Mouse (Mus musculus) left cerebral cortex, adult 11 months (tissue): ENCODE data around the gene Bckdha.
A peak's percentile ranks its signal among the peaks of the same experiment; 100 is the strongest.

Experiments used
- DNase-seq: peaks from one replicate; pipeline ENCODE4 v3.0.0; 2022; ENCODE audit warnings: low spot score

Gene Bckdha

DNA sequence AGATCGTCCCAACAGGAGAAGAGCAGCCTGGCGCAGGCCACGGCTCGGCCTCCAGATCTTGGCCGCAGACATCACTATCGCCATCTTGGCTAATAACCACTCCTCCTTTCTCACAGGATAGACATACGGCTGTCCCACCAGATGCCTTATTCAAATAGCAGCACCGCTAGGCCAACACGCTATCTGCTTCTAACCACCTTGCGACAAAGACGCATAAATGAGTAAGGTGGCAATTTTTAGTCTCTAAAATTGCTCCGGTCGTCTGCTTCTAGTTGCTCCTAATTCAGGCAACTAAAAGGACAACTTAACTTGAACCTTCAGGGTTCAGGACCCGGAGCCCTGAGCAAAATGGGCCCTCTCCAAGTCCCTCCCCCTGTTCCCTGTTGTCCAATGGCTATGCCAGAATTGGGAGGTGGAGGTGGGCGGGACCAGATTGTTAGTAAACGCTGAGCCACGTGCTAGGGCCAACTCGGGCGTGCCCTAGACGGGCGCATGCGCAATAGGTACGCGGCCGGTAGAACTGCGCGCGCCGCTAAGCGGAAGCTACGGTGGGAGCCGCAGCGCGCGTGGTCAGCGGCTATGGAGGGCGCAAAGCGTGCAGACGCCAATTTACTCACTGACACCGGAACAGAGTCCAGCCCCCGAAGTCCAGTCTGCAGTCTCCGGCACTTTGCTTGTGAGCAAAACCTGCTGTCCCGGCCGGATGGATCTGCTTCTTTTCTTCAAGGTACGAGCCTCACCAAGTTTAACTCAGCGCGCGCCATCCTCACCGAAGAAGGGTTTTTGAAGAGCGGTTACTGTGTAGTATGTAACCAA is at the start of gene Bckdha, which contains the start of gene Exosc5:
Gene Bckdha (minus strand): TSS at position 325 of the 816 bp plus-strand sequence.
Gene Exosc5 (plus strand): TSS at position 508 of the 816 bp plus-strand sequence.
- peak; percentile 99 for DNase-seq

DNA sequence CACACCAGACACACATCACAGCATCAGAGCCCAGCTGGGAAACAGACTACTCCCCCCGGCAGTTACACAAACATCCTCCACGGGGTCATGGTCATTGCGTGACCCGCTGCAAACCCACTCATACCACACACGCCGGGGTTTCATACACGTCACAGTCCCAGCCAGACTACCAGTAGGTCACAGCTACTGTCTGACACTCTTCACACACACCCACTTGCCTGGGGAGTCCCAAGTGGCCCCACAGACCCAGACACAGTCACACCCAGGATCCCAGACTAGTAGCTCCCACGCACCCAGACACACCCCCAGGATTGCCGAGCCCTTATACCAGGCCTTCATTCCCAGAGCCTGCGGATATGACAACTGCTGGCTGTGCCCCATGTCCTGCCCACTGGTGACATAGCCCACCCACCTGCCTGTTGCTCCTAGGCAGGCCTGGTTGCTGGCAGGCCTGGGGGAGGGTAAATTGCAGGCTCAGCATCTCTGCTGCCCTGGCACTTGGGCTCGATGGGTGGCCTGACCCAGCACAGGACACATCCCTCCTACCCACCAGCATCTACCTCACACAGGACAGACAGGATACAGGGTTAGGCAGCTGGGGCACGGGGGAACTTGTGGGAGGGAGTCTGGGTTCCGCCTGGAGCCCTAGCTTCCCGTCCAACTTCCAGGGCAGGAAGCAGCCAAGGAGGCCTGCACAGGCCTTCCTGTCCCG is 49.0 kb upstream of the Bckdha start:
- DNase-seq = no peak

GRCm38 (mm10) chr7:25706578-25707170 is 47.9 kb upstream of the Bckdha start:
- DNase-seq = no peak

DNA sequence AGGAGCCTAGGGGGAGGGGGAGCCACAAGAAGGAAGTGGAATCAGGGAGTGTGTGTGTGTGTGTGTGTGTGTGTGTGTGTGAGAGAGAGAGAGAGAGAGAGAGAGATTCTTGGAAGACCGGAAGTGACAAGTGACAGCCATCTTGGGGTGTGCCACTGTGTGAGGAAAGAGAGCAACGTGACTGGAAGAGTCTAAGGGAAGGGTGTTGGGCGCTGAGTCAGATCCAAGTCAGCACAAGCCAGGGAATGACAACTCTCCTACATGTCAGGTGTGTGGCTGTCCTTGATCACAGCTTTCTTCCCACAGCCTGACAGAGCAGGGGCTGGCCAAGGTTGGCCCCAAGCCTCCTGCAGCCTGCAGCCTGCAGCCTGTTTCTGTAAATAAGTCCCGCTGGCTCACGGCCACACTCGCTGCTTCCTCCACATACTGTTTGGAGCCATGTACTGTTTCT is 47.0 kb upstream of the Bckdha start:
- no peak for DNase-seq

DNA sequence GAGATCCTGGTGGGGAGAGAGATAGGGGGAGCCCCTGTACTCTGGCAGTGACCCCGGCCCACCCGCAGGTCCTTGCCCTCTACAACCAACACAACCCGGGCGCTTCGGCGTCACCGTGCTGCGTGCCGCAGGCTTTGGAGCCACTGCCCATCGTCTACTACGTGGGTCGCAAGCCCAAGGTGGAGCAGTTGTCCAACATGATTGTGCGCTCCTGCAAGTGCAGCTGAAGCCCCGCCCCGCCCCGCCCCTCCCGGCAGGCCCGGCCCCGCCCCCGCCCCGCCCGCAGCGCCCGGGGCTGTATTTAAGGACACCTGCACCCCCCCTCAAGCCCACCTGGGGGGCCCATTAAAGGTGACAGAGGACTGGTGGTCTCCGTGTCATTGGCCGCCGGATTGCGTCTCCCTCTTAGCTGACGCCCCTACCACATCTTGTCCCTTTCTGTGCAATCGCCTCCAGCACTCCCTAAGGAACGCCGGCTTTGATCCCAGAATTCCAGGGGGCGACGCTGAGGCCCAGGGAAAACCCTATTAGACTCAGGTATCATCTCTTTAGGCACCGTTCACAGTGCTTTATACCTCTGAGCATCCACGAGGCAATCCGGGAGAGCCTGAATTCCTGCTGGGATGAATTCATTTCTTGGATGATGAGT is 46.1 kb upstream of the Bckdha start:
- DNase-seq = no peak

GRCm38 (mm10) chr7:25703793-25704494 is 45.2 kb upstream of the Bckdha start:
- no peak for DNase-seq

DNA sequence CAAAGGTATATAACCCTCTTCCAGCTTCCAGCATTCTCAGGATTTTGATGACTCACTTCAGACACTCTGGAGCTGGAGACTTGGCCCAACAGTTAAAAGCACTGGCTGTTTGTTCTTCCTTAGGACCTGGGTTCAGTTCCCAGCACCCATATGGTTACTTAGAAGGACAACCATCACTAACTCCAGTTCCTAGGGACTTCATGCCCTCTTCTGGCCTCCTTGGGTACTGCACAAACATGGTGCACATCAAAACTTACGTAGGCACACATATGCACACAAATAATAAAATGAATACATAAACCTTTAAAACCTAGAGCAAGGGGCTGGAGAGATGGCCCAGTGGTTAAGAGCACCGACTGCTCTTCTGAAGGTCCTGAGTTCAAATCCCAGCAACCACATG is 43.6 kb upstream of the Bckdha start:
- DNase-seq = no peak

DNA sequence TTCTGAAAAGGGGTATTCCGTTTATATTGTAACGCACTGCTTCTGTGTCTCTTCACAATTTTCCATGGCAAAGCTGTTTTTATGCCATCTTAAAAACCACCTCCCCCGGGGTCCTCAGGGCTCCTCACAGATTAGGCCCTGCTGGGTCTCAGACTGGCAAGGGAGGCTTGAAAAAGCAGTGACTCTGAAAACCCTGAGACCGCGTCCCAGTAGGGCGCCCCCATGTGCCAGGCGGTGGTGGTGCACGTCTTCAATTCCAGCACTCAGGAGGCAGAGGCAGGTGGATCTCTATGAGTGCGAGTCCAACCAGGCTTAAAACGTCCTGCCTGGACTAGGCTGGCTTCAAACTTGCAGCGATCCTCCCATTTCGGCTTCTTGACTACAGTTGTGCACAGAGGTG is 42.0 kb upstream of the Bckdha start:
- no peak for DNase-seq

GRCm38 (mm10) chr7:25699851-25700250 is 41.1 kb upstream of the Bckdha start:
- no peak for DNase-seq

GRCm38 (mm10) chr7:25694104-25694503 is 35.3 kb upstream of the Bckdha start:
- DNase-seq = no peak

- no peak for DNase-seq
These were observed 31.3 kb upstream of the Bckdha start for GRCm38 (mm10) chr7:25690051-25690450.

DNA sequence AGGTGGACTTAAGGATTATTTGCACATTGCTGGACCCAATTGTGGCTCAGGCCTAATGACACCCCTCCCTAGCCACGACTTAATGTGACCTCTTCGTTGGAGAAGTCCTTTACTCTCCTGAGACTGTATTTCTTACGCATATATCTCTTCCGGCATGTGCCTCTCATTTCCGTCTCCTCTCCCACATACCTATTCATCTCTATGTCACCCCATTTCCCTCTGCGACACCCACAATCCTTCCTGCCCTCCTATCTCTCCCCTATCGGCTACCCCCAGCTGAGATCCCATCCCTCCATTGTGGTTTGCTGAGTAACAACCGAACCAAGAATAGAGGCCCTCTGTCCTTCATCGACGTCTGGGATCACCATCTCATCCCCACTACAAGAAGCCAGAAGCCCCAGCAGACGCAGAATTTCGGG is 30.8 kb upstream of the Bckdha start:
- no peak for DNase-seq

DNA sequence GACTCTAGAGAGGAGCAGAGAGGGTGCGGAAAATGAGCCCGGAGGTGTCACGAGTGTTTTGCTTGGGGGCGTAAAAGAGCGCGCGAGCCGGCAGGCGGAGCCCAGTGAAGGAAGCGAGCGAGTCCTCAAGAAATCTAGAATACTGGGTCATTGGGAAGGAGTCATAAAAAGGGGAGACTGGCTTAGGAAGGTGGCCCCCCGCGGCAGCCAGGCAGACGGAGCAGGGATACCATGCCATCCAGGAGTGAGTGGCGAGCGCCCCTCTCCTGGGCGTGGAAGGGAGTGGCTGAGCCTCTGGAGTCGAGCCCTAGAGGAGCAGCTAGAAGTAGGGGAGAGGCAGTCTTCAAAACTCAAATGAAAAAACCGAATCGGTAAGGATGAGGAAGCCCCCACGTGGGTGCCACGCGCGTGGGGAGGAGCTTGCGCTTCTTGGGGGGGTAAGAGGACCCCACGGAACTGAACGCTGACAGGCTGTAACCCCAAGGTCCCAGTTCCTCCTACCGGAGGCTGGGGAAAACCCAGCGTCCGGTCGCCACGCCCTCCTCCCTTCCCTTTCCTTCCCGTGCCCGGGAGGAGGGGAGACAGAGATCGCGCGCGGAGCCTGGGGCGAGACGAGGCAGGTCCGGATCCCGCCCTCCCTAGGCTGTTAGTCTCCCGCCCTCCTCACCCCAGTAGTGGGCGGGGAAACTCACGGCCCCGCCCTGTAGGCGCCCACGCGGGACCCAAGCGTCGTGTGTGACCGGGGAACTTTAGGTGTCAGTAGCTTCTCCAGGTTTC is 30.2 kb upstream of the Bckdha start:
- no peak for DNase-seq

- no peak for DNase-seq
These were observed 29.1 kb upstream of the Bckdha start for GRCm38 (mm10) chr7:25687811-25688401.

GRCm38 (mm10) chr7:25686680-25687531 is 28.1 kb upstream of the Bckdha start, which contains the start of gene Tgfb1:
TSS of gene Tgfb1 (plus strand) at chr7:25687002.
- DNase-seq = no peak

GRCm38 (mm10) chr7:25685926-25686470 is 27.2 kb upstream of the Bckdha start:
- no peak for DNase-seq

DNA sequence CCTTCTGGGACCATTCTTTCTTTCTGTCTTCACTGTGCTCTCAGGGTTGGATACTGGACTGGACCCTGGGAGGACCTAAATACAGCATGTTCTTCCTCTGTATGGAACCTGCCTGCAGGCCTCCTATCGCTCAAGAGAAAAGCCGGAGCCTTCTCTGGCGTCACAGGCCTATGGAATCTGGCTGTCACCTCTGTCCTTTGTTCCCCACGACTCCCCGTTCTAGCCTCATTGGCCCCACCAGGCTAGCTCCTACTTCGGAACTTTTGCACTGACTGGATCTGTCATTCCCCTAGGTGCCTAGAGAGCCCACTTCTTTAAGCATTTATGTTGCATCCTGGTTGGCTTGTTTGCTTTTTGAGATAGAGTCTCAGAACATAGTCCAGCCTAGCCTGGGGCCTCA is 25.9 kb upstream of the Bckdha start:
- no peak for DNase-seq

DNA sequence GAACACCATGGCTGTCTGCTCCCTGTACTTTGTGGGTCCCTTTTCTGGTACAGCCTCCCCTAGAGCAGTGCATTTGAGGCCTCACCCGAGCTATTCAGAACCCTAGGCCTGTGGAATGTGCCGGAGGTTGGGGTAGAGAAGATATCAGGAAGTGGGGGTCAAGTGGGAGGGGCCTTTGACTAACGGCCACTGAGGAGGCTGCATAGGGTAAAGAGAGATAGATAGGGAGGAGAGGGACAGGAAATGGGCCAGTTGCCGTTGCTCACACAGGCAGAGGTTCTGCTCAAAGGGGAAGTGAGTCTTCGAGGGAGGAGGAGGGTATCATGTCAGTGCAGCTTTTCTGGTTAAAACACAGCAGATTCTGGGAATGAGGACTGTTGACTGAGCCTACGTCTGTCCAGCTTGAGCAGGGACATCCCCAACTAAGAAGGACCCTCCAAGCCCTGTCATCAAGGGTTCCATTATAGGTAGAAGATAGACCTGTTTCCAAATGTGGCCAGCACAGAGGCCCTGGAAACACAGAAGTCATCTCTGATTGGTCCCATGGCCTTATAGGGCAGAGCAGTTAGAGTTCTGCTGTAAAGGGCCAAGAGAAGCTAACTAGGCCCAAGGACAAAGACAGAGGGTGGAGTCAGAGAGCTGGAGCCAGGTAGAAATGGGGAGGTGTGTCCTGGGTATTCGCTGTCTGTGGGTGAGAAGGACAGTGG is 24.8 kb upstream of the Bckdha start:
- DNase-seq = no peak
